Mouse (Mus musculus): ENCODE measurements around the gene Zc3h10. TPM values are rescaled to one million over a fixed set of nuclear protein-coding genes. Genes with fewer than 3 reads are reported as not detected.
A peak's percentile ranks its signal among the peaks of the same experiment; 100 is the strongest.

Gene Zc3h10
- 10.7 and 12.2 TPM in 2 replicates for polyA plus RNA-seq (2012; rRNA removed)

GRCm38 (mm10) chr10:128547361-128548032 lies at the start of gene Zc3h10:
Zc3h10 (minus strand) TSS chr10:128547774.
- under 1% methylated on average over 50 of the region's 50 CpGs for WGBS
- peak; percentile 95 for DNase-seq (ENCODE audit: low read depth, low spot score)

GRCm38 (mm10) chr10:128592797-128593196 lies 45.2 kb upstream of the Zc3h10 start:
- DNase-seq (ENCODE audit: low read depth, low spot score) = no peak
- WGBS = 69% methylated on average over 5 of the region's 5 CpGs

- 79% methylated on average over 6 of the region's 6 CpGs for WGBS
Observed at GRCm38 (mm10) chr10:128591436-128591835, 43.9 kb upstream of the Zc3h10 start.

GRCm38 (mm10) chr10:128590193-128590690 lies 42.7 kb upstream of the Zc3h10 start:
- WGBS = under 1% methylated on average over 43 of the region's 43 CpGs

More at GRCm38 (mm10) chr10:128591436-128591835, 43.9 kb upstream of the Zc3h10 start:
- no peak for DNase-seq (ENCODE audit: low read depth, low spot score)

GRCm38 (mm10) chr10:128589464-128590192 lies 42.1 kb upstream of the Zc3h10 start, which contains the start of gene Erbb3:
Erbb3 (minus strand) TSS chr10:128589652.
- peak; percentile 71 for DNase-seq (ENCODE audit: low read depth, low spot score)
- WGBS = under 1% methylated on average over 43 of the region's 43 CpGs

More at GRCm38 (mm10) chr10:128590193-128590690, 42.7 kb upstream of the Zc3h10 start:
- no peak for DNase-seq (ENCODE audit: low read depth, low spot score)

GRCm38 (mm10) chr10:128588775-128589463 lies 41.3 kb upstream of the Zc3h10 start:
- 3% methylated on average over 23 of the region's 23 CpGs for WGBS
- no peak for DNase-seq (ENCODE audit: low read depth, low spot score)

GRCm38 (mm10) chr10:128588136-128588535 lies 40.6 kb upstream of the Zc3h10 start:
- 32% methylated on average over 1 of the region's 1 CpGs for WGBS
- DNase-seq (ENCODE audit: low read depth, low spot score) = no peak

GRCm38 (mm10) chr10:128587697-128588096 lies 40.1 kb upstream of the Zc3h10 start:
- WGBS = 18% methylated on average over 8 of the region's 8 CpGs
- peak; percentile 88 for DNase-seq (ENCODE audit: low read depth, low spot score)

- WGBS = 14% methylated on average over 4 of the region's 4 CpGs
- DNase-seq (ENCODE audit: low read depth, low spot score) = no peak
Observed at GRCm38 (mm10) chr10:128587120-128587519, 39.5 kb upstream of the Zc3h10 start.

GRCm38 (mm10) chr10:128586546-128586945 lies 39.0 kb upstream of the Zc3h10 start:
- DNase-seq (ENCODE audit: low read depth, low spot score) = no peak
- WGBS = 13% methylated on average over 1 of the region's 1 CpGs

- WGBS = 6% methylated on average over 4 of the region's 4 CpGs
Observed at GRCm38 (mm10) chr10:128584386-128584785, 36.8 kb upstream of the Zc3h10 start.

GRCm38 (mm10) chr10:128583644-128584043 lies 36.1 kb upstream of the Zc3h10 start:
- DNase-seq (ENCODE audit: low read depth, low spot score) = peak; percentile 87

More at GRCm38 (mm10) chr10:128584386-128584785, 36.8 kb upstream of the Zc3h10 start:
- DNase-seq (ENCODE audit: low read depth, low spot score) = peak; percentile 94

GRCm38 (mm10) chr10:128579731-128580130 lies 32.2 kb upstream of the Zc3h10 start:
- WGBS = 42% methylated on average over 4 of the region's 4 CpGs
- no peak for DNase-seq (ENCODE audit: low read depth, low spot score)

More at GRCm38 (mm10) chr10:128583644-128584043, 36.1 kb upstream of the Zc3h10 start:
- WGBS = 17% methylated on average over 7 of the region's 7 CpGs

GRCm38 (mm10) chr10:128579298-128579697 lies 31.7 kb upstream of the Zc3h10 start:
- peak; percentile 87 for DNase-seq (ENCODE audit: low read depth, low spot score)
- WGBS = 27% methylated on average over 3 of the region's 3 CpGs

- WGBS = 59% methylated on average over 11 of the region's 11 CpGs
- DNase-seq (ENCODE audit: low read depth, low spot score) = no peak
Observed at GRCm38 (mm10) chr10:128578330-128578729, 30.8 kb upstream of the Zc3h10 start.

GRCm38 (mm10) chr10:128575063-128575462 lies 27.5 kb upstream of the Zc3h10 start:
- WGBS = 92% methylated on average over 2 of the region's 2 CpGs
- no peak for DNase-seq (ENCODE audit: low read depth, low spot score)

GRCm38 (mm10) chr10:128565788-128566531 lies 18.4 kb upstream of the Zc3h10 start, which contains the start of gene Pa2g4:
Pa2g4 (minus strand) TSS chr10:128565987.
- peak; percentile 96 for DNase-seq (ENCODE audit: low read depth, low spot score)
- WGBS = under 1% methylated on average over 58 of the region's 58 CpGs

GRCm38 (mm10) chr10:128565206-128565787 lies 17.7 kb upstream of the Zc3h10 start:
- WGBS = under 1% methylated on average over 46 of the region's 46 CpGs
- DNase-seq (ENCODE audit: low read depth, low spot score) = no peak

GRCm38 (mm10) chr10:128563544-128563943 lies 16.0 kb upstream of the Zc3h10 start:
- WGBS = 68% methylated on average over 6 of the region's 6 CpGs
- DNase-seq (ENCODE audit: low read depth, low spot score) = no peak
